In the genomic region with DNA sequence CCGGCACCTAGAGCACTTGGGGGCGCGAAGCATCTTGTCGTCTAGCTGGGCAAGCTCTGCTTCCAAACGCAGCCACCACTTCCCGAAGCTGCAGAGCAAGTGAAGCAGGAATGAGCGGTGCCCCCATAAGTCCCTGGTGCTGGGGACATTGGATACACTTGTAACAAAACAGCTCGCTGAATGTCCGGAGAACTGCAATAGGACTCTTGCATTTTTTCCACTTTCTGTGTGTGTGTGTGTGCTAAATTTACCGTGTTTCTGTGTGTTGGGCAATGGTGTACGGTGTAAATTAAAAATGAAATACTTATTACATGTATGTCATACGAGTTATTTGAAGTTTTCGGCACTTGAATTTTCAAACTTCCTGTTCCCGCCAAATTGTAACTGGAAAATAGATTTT, we compare ENCODE assay signal across 22 mouse cellular contexts. TPM values are rescaled to one million over a fixed set of nuclear protein-coding genes. Genes with fewer than 3 reads are reported as not detected.
A peak's percentile ranks its signal among the peaks of the same experiment; 100 is the strongest.
DNase-seq lines count a peak whose midpoint lies in the region; ATAC-seq and TF ChIP-seq lines count a peak whose summit lies in the region.
"Had no signal": no experiment of that assay in that cellular context is flagged by ENCODE, and none has a peak within 500 bp of the region (broad histone marks: within the 10 kb centered on the region; RNA-seq: fewer than 3 reads in every experiment).

Gene Dmrtb1 (minus strand): TSS at position 101 of the 400 bp plus-strand sequence.

- H3K9ac ChIP-seq in forebrain, embryonic 16.5 days (replicated peaks; ENCODE audit: low read depth, low read length), result no peak within 1 kb of the TSS
- H3K9ac ChIP-seq: heart, embryonic 13.5 days; liver, embryonic 15.5 days had no signal

- no peak for ATAC-seq in forebrain, embryonic 16.5 days

- no peaks in the 10 kb centered on the region for H3K36me3 ChIP-seq in testis, adult 2 months (ENCODE audit: control insufficient read depth, insufficient read depth, low read length)
- H3K36me3 ChIP-seq in forebrain, embryonic 16.5 days (ENCODE audit: control insufficient read depth, insufficient read depth), result no peaks in the 10 kb centered on the region
- no peaks in the 10 kb centered on the region for H3K36me3 ChIP-seq in midbrain, embryonic 10.5 days
- H3K36me3 ChIP-seq: G1E; heart, embryonic 13.5 days; liver, embryonic 15.5 days had no signal

- WGBS in forebrain, embryonic 16.5 days, result 96% methylated on average over 14 of the region's 14 CpGs
- WGBS in midbrain, embryonic 10.5 days, result 92% methylated on average over 14 of the region's 14 CpGs

- no peak for DNase-seq in testis, postnatal 10 days (ENCODE audit: low spot score)
- no peak for DNase-seq in midbrain, embryonic 10.5 days (ENCODE audit: low spot score)
- DNase-seq in testis, postnatal 14 days (ENCODE audit: low spot score), result peak; percentile 77
- no peak for DNase-seq in lung, postnatal 4 days
- no peak for DNase-seq in layer of hippocampus, postnatal 14 days (ENCODE audit: low spot score in 2 of 2)
- no peak for DNase-seq in cerebellum, adult 11-12 months
- DNase-seq: cerebellum, postnatal 36 days; gastrocnemius, postnatal 36 days; heart, postnatal 4 days; kidney, adult 18-20 months; kidney, postnatal 14 days; lung, postnatal 10 days; right cerebral cortex, postnatal 25 days; thymus, postnatal 4 days had no signal

- no peaks in the 10 kb centered on the region for H3K27me3 ChIP-seq in testis, adult 2 months (ENCODE audit: control insufficient read depth, insufficient read depth, low read length)
- H3K27me3 ChIP-seq in forebrain, embryonic 16.5 days (replicated peaks; ENCODE audit: control insufficient read depth, insufficient read depth, low read length), result no peaks in the 10 kb centered on the region
- peaks cover 63% of the 10 kb centered on the region for H3K27me3 ChIP-seq in midbrain, embryonic 10.5 days (ENCODE audit: low read depth, poor library complexity, severe bottlenecking)

- no peaks in the 10 kb centered on the region for H3K9me3 ChIP-seq in forebrain, embryonic 16.5 days (ENCODE audit: control insufficient read depth, low read length)
- peaks cover 10% of the 10 kb centered on the region for H3K9me3 ChIP-seq in midbrain, embryonic 10.5 days (replicated peaks)
- H3K9me3 ChIP-seq: G1E; heart, embryonic 13.5 days; liver, embryonic 15.5 days had no signal

- peaks cover 15% of the 10 kb centered on the region for H3K4me1 ChIP-seq in testis, adult 2 months (ENCODE audit: control insufficient read depth, insufficient read depth, low read length)
- peaks cover 16% of the 10 kb centered on the region for H3K4me1 ChIP-seq in forebrain, embryonic 16.5 days (replicated peaks; ENCODE audit: control insufficient read depth, insufficient read depth, low read length)
- H3K4me1 ChIP-seq in midbrain, embryonic 10.5 days, result peaks cover 46% of the 10 kb centered on the region
- H3K4me1 ChIP-seq: liver, embryonic 15.5 days had no signal

- TF ChIP-seq CTCF in testis, adult 2 months (IDR thresholded peaks at IDR 0.05; ENCODE audit: control insufficient read depth, insufficient read depth, insufficient replicate concordance, low read depth, low read length), result no peak

- TF ChIP-seq POLR2A in testis, adult 2 months (IDR thresholded peaks at IDR 0.05; ENCODE audit: control insufficient read depth, low read depth, low read length), result no peak

- peak within 1 kb of the TSS; percentile 98 for H3K27ac ChIP-seq in testis, adult 2 months (ENCODE audit: control insufficient read depth, insufficient read depth, low read depth, low read length)
- no peak within 1 kb of the TSS for H3K27ac ChIP-seq in forebrain, embryonic 16.5 days (ENCODE audit: low read length)
- peak within 1 kb of the TSS; percentile 33 for H3K27ac ChIP-seq in midbrain, embryonic 10.5 days (replicated peaks)
- H3K27ac ChIP-seq: heart, embryonic 13.5 days; liver, embryonic 15.5 days had no signal

- H3K4me3 ChIP-seq in testis, adult 2 months (ENCODE audit: control insufficient read depth, low read depth, low read length), result peak within 1 kb of the TSS; percentile 82
- H3K4me3 ChIP-seq in forebrain, embryonic 16.5 days (replicated peaks; ENCODE audit: low read length), result no peak within 1 kb of the TSS
- H3K4me3 ChIP-seq in midbrain, embryonic 10.5 days, result no peak within 1 kb of the TSS
- H3K4me3 ChIP-seq: erythroblast, embryonic 14.5 days; heart, embryonic 13.5 days; liver, embryonic 15.5 days had no signal

- no peak within 1 kb of the TSS for H3K4me2 ChIP-seq in forebrain, embryonic 16.5 days (ENCODE audit: low read length)
- H3K4me2 ChIP-seq: heart, embryonic 13.5 days; liver, embryonic 15.5 days had no signal

RNA-seq across cellular contexts. Expression of gene Dmrtb1, which starts in this region (rescaled TPM):
- polyA plus RNA-seq in testis, adult 2 months (2012; rRNA removed), result 921 and 1,095 TPM in 2 replicates
- polyA plus RNA-seq in forebrain, embryonic 16.5 days (2015; fragmentation: Nextera tagmentation; extraction: Ambion mirVana), result 8.2 and 18.0 TPM in 2 replicates
- 7.7 and 15.9 TPM in 2 replicates for polyA plus RNA-seq in midbrain, embryonic 10.5 days (2016; fragmentation: Nextera tagmentation; extraction: Ambion mirVana)
- 1 to 10 TPM; 1.6 to 3.0 TPM for total RNA-seq in layer of hippocampus, postnatal 14 days (2021)
- total RNA-seq: G1E; gastrocnemius, postnatal 36 days; heart, postnatal 4 days; megakaryocyte-erythroid progenitor cell, adult 5-6 weeks had no signal
- polyA plus RNA-seq: G1E; liver, embryonic 15.5 days; stomach, embryonic 16.5 days had no signal

Comparison
In these comparisons a context has a peak if more than half of its experiments do, and no peak if none do; other contexts are left out.
1. RNA of gene Dmrtb1 (polyA plus RNA-seq): 921 to 1,095 TPM in testis, adult 2 months; 8.2 to 18.0 TPM in forebrain, embryonic 16.5 days and 7.7 to 15.9 TPM in midbrain, embryonic 10.5 days; every median in the first group is over 10 times any median in the second.